Mouse (Mus musculus): ENCODE data around the gene Fsd1l. TPM values are rescaled to one million over a fixed set of nuclear protein-coding genes. Genes with fewer than 3 reads are reported as not detected.

The Fsd1l gene
- polyA plus RNA-seq (2015; fragmentation: Nextera tagmentation; extraction: Ambion mirVana), result 18.8 and 21.0 TPM in 2 replicates

DNA sequence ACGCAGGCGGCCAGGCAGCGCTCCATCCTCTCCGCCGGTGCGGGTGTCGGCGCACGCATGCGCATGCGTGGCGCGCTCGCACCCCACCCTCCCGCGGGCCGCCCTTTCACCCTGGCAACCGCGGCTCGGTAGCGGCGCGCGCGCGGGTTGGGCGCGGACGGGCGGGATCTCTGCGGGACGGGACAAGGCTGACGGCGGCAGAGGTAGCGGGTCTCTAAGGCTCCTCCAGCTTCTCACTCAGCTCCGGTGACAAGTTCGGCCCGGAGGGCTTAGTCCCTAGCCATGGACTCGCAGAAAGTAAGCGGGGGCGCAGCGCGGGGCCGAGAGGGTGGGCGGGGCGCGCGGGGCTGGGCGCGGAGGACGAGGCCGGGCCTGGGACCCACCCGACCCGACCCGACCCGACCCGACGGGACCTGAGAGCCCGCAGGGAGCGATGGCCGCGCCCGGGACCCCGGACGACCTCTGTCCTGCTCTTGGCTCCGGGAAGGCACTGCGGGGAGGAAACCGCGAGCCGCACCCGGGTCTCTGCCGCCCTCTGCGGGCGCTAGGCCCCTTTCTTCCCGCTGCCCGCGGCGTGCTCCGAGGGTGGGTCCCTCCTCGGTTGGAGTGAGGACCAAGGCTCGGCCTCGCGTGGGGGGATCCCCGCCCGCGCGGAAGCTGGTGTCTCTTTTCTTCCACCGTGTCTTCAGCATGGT lies at the start of gene Fsd1l:
Fsd1l (plus strand) TSS at position 156 of the 695 bp plus-strand sequence.
- H3K4me3 ChIP-seq, result peak within 1 kb of the TSS; percentile 83
- peak within 1 kb of the TSS; percentile 64 for H3K27ac ChIP-seq
- ATAC-seq (ENCODE audit: insufficient number of reproducible peaks, insufficient read depth, low FRiP score, low TSS enrichment, low read depth), result peak; percentile 74

GRCm38 (mm10) chr4:53587676-53588075 lies 43.6 kb upstream of the Fsd1l start:
- Histone ChIP-seq H3K9ac (no peak overlapping the region), H3K27me3 (no peaks in the 10 kb centered on the region), H3K4me3 (no peak overlapping the region), H3K4me2 (no peak overlapping the region), H3K4me1 (0 out of 2 replicates have a peak, but pooled peaks cover 3% of the 10 kb centered on the region), H3K27ac (no peak overlapping the region), H3K36me3 (no peaks in the 10 kb centered on the region), H3K9me3 (no peaks in the 10 kb centered on the region)
- ATAC-seq (ENCODE audit: insufficient number of reproducible peaks, insufficient read depth, low FRiP score, low TSS enrichment, low read depth), result no peak

More for the DNA sequence above, at the start of gene Fsd1l:
- Histone ChIP-seq H3K27me3 (no peaks in the 10 kb centered on the region), H3K4me1 (0 out of 2 replicates have a peak, but pooled peaks cover 9% of the 10 kb centered on the region), H3K36me3 (no peaks in the 10 kb centered on the region), H3K4me2 (peak within 1 kb of the TSS; percentile 76), H3K9ac (peak within 1 kb of the TSS; percentile 88), H3K9me3 (no peaks in the 10 kb centered on the region)
- under 1% methylated on average over 71 of the region's 88 CpGs for WGBS

DNA sequence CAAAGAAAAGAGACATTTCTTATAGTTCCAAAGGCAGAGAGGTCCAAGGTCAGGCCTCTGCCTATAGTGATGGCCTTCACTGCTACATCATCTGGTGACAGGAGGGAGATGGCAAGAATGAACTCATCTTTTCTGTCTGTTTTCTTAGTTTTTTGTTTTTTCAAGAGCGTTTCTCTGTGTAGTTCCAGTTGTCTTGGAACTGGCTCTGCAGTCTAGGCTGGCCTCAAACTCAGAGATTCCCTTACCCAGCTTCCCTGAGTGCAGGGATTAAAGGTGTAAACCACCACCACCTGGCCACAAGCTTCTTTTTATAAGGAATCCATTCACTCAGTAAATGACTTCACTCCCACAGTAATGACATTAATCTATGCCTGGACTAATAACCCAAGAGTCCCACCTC lies 42.3 kb upstream of the Fsd1l start:
- 88% methylated on average over 1 of the region's 1 CpGs for WGBS
- H3K9me3 ChIP-seq, result no peaks in the 10 kb centered on the region
- H3K4me1 ChIP-seq, result peaks cover 8% of the 10 kb centered on the region; the same call in 1 of the 2 replicates
- no peak for ATAC-seq (ENCODE audit: insufficient number of reproducible peaks, insufficient read depth, low FRiP score, low TSS enrichment, low read depth)
- no peaks in the 10 kb centered on the region for H3K36me3 ChIP-seq
- no peaks in the 10 kb centered on the region for H3K27me3 ChIP-seq
- H3K9ac ChIP-seq, result no peak overlapping the region
- no peak overlapping the region for H3K4me3 ChIP-seq
- no peak overlapping the region for H3K4me2 ChIP-seq
- no peak overlapping the region for H3K27ac ChIP-seq

GRCm38 (mm10) chr4:53589466-53589865 lies 41.8 kb upstream of the Fsd1l start:
- 88% methylated on average over 4 of the region's 4 CpGs for WGBS
- H3K4me1 ChIP-seq, result peaks cover 8% of the 10 kb centered on the region; the same call in 1 of the 2 replicates
- H3K9me3 ChIP-seq, result no peaks in the 10 kb centered on the region
- H3K27ac ChIP-seq, result no peak overlapping the region
- no peaks in the 10 kb centered on the region for H3K36me3 ChIP-seq
- H3K27me3 ChIP-seq, result no peaks in the 10 kb centered on the region
- no peak for ATAC-seq (ENCODE audit: insufficient number of reproducible peaks, insufficient read depth, low FRiP score, low TSS enrichment, low read depth)
- no peak overlapping the region for H3K4me3 ChIP-seq
- H3K4me2 ChIP-seq, result no peak overlapping the region
- H3K9ac ChIP-seq, result no peak overlapping the region

DNA sequence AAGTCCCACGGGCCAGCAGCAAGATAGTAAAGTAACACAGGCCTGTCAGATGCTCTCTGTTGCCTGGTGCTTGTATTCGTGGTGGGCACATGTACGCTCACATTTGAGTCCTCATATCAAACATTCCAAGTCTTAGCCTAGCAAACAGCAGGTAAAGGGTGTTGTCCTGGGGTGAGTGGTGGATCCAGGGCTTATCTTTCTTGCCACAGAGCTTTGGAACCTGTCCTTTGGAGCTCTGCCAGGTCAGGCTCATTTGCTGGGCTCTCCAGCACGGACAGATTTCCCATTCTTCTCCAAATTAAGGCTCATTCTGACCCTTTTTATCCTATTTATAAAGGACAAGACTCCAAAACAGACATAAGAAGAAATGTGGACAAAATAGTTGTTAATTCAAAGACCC lies 41.1 kb upstream of the Fsd1l start:
- Histone ChIP-seq H3K27me3 (no peaks in the 10 kb centered on the region), H3K9ac (no peak overlapping the region), H3K9me3 (no peaks in the 10 kb centered on the region), H3K4me1 (peaks cover 8% of the 10 kb centered on the region; the same call in 1 of the 2 replicates), H3K4me3 (no peak overlapping the region), H3K4me2 (no peak overlapping the region), H3K36me3 (no peaks in the 10 kb centered on the region), H3K27ac (no peak overlapping the region)
- 77% methylated on average over 4 of the region's 4 CpGs for WGBS
- ATAC-seq (ENCODE audit: insufficient number of reproducible peaks, insufficient read depth, low FRiP score, low TSS enrichment, low read depth), result no peak

DNA sequence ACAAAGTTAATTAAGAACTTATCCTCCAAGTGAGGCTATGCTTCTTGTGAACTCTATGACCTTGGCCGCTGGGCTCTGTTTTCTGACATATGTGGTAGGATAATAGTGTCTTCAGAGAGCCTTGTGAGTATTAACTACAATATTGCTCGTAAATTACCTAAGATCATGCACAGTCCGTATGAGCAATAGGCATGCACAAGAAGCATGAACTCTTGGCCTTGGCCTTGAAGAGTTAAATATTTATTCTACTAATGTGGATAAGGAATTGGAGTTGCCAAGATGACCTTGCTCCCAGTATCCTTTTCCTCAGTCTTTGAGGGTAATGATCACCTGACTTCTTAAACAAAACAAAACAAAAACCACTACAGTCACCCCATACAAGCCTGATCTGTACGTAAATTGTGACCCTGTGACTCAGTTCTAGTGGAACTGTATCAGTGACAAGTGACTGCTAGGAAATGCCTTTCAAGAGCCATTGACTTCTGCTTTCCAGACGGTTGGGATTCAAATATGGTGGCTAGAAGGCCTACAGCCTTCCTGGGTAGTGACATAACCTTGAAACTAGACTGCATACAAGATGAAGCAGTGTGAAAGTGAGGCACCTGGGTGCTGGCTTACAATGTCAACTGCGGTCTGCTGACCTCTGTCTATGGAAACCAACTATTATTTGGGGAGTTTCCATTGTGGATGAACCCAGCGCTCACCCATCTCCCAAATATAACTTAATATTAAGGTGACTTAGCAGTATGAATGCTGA lies 40.4 kb upstream of the Fsd1l start:
- peaks cover 8% of the 10 kb centered on the region; the same call in 1 of the 2 replicates for H3K4me1 ChIP-seq
- no peaks in the 10 kb centered on the region for H3K9me3 ChIP-seq
- H3K9ac ChIP-seq, result no peak overlapping the region
- H3K36me3 ChIP-seq, result no peaks in the 10 kb centered on the region
- H3K4me3 ChIP-seq, result no peak overlapping the region
- no peak overlapping the region for H3K27ac ChIP-seq
- H3K27me3 ChIP-seq, result no peaks in the 10 kb centered on the region
- WGBS, result 90% methylated on average over 7 of the region's 7 CpGs
- no peak overlapping the region for H3K4me2 ChIP-seq
- no peak for ATAC-seq (ENCODE audit: insufficient number of reproducible peaks, insufficient read depth, low FRiP score, low TSS enrichment, low read depth)

DNA sequence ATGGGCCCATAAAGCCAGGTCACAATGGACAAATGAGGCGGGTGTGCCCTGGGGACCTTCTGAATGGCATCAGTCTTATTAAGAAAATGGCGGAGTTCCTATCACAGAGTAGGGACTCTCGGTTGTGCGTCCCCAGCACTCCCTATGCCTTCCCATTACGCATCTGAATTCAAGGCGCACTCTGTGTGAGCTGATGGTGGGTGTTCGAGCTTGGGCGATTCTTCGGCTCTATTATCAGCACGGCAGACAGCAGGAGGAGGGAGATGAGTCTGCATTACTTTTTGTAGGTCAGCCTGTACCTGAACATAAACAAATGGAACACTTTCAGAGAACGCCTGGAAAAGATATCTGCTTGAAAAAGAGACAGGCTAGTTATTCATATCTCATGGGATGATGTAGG lies 39.7 kb upstream of the Fsd1l start:
- Histone ChIP-seq H3K27ac (no peak overlapping the region), H3K4me2 (no peak overlapping the region), H3K9me3 (no peaks in the 10 kb centered on the region), H3K4me3 (no peak overlapping the region), H3K9ac (no peak overlapping the region), H3K36me3 (no peaks in the 10 kb centered on the region), H3K27me3 (no peaks in the 10 kb centered on the region), H3K4me1 (peaks cover 8% of the 10 kb centered on the region; the same call in 1 of the 2 replicates)
- no peak for ATAC-seq (ENCODE audit: insufficient number of reproducible peaks, insufficient read depth, low FRiP score, low TSS enrichment, low read depth)
- 90% methylated on average over 11 of the region's 11 CpGs for WGBS

- Histone ChIP-seq H3K9me3 (no peaks in the 10 kb centered on the region), H3K27ac (no peak overlapping the region; the same call in 1 of the 2 replicates), H3K4me3 (no peak overlapping the region), H3K36me3 (no peaks in the 10 kb centered on the region), H3K4me2 (no peak overlapping the region), H3K9ac (no peak overlapping the region), H3K27me3 (no peaks in the 10 kb centered on the region), H3K4me1 (peaks cover 8% of the 10 kb centered on the region)
- WGBS, result 67% methylated on average over 8 of the region's 8 CpGs
- no peak for ATAC-seq (ENCODE audit: insufficient number of reproducible peaks, insufficient read depth, low FRiP score, low TSS enrichment, low read depth)
Measured at GRCm38 (mm10) chr4:53591941-53592340, 39.3 kb upstream of the Fsd1l start.

DNA sequence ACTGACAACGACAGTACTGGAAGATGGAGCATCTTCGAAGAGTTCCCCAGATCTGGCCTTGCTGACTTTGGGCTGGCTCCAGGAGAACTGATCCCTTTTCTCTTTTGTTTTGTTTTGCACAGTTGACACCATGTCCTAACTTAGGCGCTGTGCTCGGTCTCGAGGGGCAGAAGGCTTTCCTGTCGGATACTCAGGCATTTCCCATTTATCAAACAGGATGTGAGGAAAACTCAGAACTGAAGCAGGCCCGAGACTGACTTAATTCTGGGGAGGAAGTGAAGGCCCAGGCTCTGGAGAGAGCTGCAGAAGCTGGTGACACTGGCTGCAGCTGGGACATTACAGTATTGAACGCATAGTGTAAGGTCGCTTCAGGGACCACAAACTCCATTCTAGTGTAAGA lies 38.9 kb upstream of the Fsd1l start:
- H3K4me2 ChIP-seq, result no peak overlapping the region
- no peaks in the 10 kb centered on the region for H3K27me3 ChIP-seq
- H3K4me3 ChIP-seq, result no peak overlapping the region
- H3K27ac ChIP-seq, result peak overlapping the region; percentile 51
- ATAC-seq (ENCODE audit: insufficient number of reproducible peaks, insufficient read depth, low FRiP score, low TSS enrichment, low read depth), result no peak
- no peak overlapping the region for H3K9ac ChIP-seq
- WGBS, result 69% methylated on average over 9 of the region's 9 CpGs
- peaks cover 8% of the 10 kb centered on the region for H3K4me1 ChIP-seq
- no peaks in the 10 kb centered on the region for H3K9me3 ChIP-seq
- no peaks in the 10 kb centered on the region for H3K36me3 ChIP-seq

DNA sequence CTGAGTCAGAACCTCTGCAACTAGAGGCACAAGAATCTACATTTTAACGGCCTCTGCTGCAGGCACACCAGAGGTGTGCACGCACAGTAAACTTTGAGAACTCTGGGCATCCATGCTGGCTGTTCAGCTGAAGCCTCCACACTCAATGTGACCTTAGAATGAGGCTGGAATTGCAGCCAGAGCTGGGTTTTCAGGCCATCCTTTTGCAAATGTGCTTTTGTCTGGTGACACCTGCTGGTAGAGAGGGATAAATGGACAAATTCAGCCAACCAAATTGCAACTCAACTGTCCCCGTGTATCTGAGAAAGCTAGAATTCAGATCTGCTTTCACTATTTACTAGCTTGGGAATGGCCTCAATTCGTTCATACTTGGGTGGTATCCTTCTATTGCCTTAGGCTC lies 37.1 kb upstream of the Fsd1l start:
- Histone ChIP-seq H3K36me3 (no peaks in the 10 kb centered on the region), H3K4me2 (no peak overlapping the region), H3K27me3 (no peaks in the 10 kb centered on the region), H3K4me1 (peaks cover 8% of the 10 kb centered on the region), H3K4me3 (no peak overlapping the region), H3K9ac (no peak overlapping the region), H3K9me3 (no peaks in the 10 kb centered on the region), H3K27ac (no peak overlapping the region)
- ATAC-seq (ENCODE audit: insufficient number of reproducible peaks, insufficient read depth, low FRiP score, low TSS enrichment, low read depth), result no peak
- WGBS, result 27% methylated on average over 4 of the region's 4 CpGs

DNA sequence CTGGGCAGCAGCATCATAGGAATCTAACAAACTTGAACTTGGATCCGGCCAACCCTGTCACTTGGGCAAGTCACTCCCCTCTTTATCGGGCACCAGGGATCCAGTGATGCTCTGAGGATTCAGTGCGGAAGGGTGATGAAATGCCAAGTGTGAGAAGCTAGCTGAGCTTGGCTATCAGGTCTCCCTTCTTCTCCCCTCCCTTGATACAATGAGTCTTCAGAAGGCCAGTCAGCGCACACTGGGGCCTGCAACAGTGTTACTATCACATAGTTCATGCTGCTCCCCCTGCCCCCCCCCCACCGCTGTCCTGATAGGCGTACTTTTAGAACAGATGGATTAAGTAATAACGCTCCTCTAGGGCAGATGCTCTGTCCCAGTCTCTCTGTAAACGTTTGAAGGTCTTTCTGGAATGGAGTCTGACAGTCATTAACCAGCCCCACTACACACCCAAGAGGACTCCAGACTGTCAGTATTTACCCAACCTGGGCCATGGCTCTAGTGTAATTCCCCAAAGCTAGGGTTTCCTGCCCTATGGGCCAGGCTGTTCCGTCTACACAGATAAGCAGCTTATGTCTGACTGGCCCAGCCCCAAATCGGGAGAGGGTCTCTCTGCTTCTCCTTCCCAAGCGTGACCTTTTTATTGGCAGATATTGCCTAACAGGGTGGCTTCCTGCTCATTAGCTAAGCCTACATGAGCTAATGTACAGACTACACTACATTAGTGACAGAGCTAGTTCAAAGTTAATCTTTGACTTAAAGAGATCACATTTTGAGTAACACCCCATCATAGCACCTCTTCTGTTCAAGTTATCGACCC lies 35.8 kb upstream of the Fsd1l start:
- WGBS, result 70% methylated on average over 12 of the region's 12 CpGs
- Histone ChIP-seq H3K27me3 (no peaks in the 10 kb centered on the region), H3K9me3 (no peaks in the 10 kb centered on the region), H3K36me3 (no peaks in the 10 kb centered on the region), H3K4me3 (no peak overlapping the region), H3K9ac (no peak overlapping the region), H3K4me2 (no peak overlapping the region), H3K27ac (no peak overlapping the region), H3K4me1 (peaks cover 8% of the 10 kb centered on the region)
- ATAC-seq (ENCODE audit: insufficient number of reproducible peaks, insufficient read depth, low FRiP score, low TSS enrichment, low read depth), result no peak
